Mouse (Mus musculus) C2C12 (cell line): ENCODE data around the gene Dcaf6. TPM values are rescaled to one million over a fixed set of nuclear protein-coding genes. Genes with fewer than 3 reads are reported as not detected.

Experiments
- H3K27me3 ChIP-seq: one replicate; pipeline ENCODE4 v1.6.1; 2011; ENCODE audit not compliant: control insufficient read depth, insufficient read depth, insufficient read length
- H3K36me3 ChIP-seq: one replicate; pipeline ENCODE4 v1.6.1; 2011; ENCODE audit not compliant: control insufficient read depth, insufficient read depth
- H3K4me3 ChIP-seq: one replicate; pipeline ENCODE4 v1.5.1; 2011; ENCODE audit warnings: mild to moderate bottlenecking, control low read depth; ENCODE audit not compliant: poor library complexity, insufficient read depth, severe bottlenecking
- H3K79me2 ChIP-seq: one replicate; pipeline ENCODE4 v1.6.1; 2011; ENCODE audit not compliant: control insufficient read depth, insufficient read depth
- H3K79me3 ChIP-seq: one replicate; pipeline ENCODE4 v1.6.1; 2011; ENCODE audit warnings: low read depth, control low read depth
- H3ac ChIP-seq: one replicate; pipeline ENCODE3; 2011; ENCODE audit warnings: low read depth; ENCODE audit not compliant: control insufficient read depth, insufficient read length
- CEBPB ChIP-seq: IDR thresholded peaks from one replicate; pipeline ENCODE4 v1.6.1; 2011; ENCODE audit warnings: low read depth, mild to moderate bottlenecking, control low read depth, moderate library complexity
- CTCF ChIP-seq: IDR thresholded peaks from one replicate; pipeline ENCODE4 v1.5.1; 2011; ENCODE audit not compliant: control insufficient read depth, insufficient read depth, insufficient read length
- FOSL1 ChIP-seq: IDR thresholded peaks from one replicate; pipeline ENCODE4 v1.8.0; 2011; ENCODE audit warnings: mild to moderate bottlenecking, low read length; ENCODE audit not compliant: poor library complexity, insufficient read depth, severe bottlenecking
- MAX ChIP-seq: IDR thresholded peaks from one replicate; pipeline ENCODE4 v1.6.1; 2011; ENCODE audit warnings: mild to moderate bottlenecking, control low read depth
- MYOD1 ChIP-seq: IDR thresholded peaks from one replicate; pipeline ENCODE4 v1.6.1; 2011; ENCODE audit warnings: low read depth; ENCODE audit not compliant: control insufficient read depth, insufficient read length
- MYOG ChIP-seq: IDR thresholded peaks from one replicate; pipeline ENCODE4 v1.6.1; 2011; ENCODE audit not compliant: control insufficient read depth, insufficient read length; ENCODE audit errors: extremely low read depth
- USF1 ChIP-seq: IDR thresholded peaks from one replicate; pipeline ENCODE4 v1.6.1; 2011; ENCODE audit warnings: low read depth, mild to moderate bottlenecking, control low read depth, moderate library complexity
- polyA plus RNA-seq: library from polyadenylated mRNA; unstranded; fragments of >200 nt; fragmentation: generic; extraction: Trizol; gene quantifications from one replicate; pipeline ENCODE4 v1.2.1, GENCODE M21; 2012; ENCODE audit warnings: missing spikeins

The Dcaf6 gene
- polyA plus RNA-seq, 1 experiment, result 7.1 TPM

DNA sequence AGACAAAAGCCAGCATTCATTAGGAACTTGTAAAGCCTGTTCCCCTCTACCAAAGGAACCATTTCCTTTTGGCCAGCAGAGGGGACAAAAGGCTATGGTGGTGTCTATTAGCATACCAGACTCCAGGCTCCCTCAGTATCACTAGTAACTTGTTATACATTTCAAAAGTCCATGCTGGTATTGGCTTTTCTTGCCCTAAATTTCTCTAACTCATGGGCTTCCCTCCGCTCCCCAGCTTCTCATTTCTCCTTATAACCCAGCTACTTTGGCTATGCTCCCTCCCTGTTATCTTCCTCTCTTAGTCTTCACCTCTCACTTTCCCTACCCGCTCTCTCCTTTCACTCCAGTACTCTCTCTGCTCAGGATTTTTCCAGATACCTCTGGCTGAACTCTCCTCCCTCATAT lies 63.9 kb downstream of the Dcaf6 start:
- no peak for TF ChIP-seq MYOD1
- TF ChIP-seq USF1, result no peak
- no peak for TF ChIP-seq MAX
- no peak for TF ChIP-seq FOSL1
- no peak for TF ChIP-seq CEBPB
- no peak for TF ChIP-seq CTCF
- TF ChIP-seq MYOG, result no peak
- H3ac ChIP-seq, result no peak overlapping the region

DNA sequence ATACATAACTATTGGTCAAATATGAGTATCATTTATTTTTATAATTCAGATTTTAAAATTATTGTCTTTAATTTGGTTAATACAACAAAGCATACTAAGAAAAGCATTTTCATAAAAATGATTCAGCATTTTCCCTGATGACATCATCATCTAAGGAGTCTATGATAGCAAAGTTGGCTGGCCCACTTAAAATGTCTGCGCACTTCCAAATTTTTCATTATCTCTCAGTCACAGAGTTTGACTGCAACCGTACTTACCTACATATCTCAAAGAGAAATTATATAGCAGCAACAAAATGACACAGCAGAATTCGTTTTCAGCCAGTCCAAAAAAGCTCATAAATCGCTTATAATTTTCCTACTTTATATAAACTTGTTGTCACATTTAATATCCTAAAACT lies 64.3 kb downstream of the Dcaf6 start:
- Histone ChIP-seq H3K36me3 (no peaks in the 10 kb centered on the region), H3K4me3 (no peak overlapping the region), H3ac (no peak overlapping the region), H3K79me2 (no peaks in the 10 kb centered on the region), H3K79me3 (no peaks in the 10 kb centered on the region), H3K27me3 (no peaks in the 10 kb centered on the region)
- no peak for TF ChIP-seq USF1
- no peak for TF ChIP-seq MYOD1
- no peak for TF ChIP-seq MAX
- TF ChIP-seq FOSL1, result no peak
- no peak for TF ChIP-seq CTCF
- TF ChIP-seq MYOG, result no peak
- TF ChIP-seq CEBPB, result no peak

More for the DNA sequence above, 63.9 kb downstream of the Dcaf6 start:
- H3K27me3 ChIP-seq, result no peaks in the 10 kb centered on the region
- H3K79me3 ChIP-seq, result no peaks in the 10 kb centered on the region
- H3K36me3 ChIP-seq, result no peaks in the 10 kb centered on the region
- no peak overlapping the region for H3K4me3 ChIP-seq
- H3K79me2 ChIP-seq, result no peaks in the 10 kb centered on the region

DNA sequence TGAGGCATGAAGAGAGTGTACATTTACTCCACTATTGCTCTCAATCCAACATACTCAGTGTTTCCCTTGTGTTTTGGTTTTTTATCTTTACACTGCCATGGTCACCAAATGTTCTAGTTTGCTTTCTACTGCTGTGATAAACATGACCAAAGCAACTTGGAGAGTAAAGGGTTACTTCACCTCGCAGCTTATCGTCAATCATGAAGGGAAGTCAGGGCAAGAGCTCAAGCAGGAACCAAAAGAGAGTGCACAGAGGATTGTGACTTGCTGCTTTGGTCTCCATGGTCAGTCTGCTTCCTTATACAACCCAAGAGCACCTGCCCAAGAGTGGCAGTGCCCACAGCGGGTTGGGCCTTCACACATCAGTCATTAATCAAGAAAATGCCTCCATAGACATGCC lies 65.4 kb downstream of the Dcaf6 start:
- Histone ChIP-seq H3K4me3 (no peak overlapping the region), H3ac (no peak overlapping the region), H3K36me3 (no peaks in the 10 kb centered on the region), H3K79me3 (no peaks in the 10 kb centered on the region), H3K27me3 (no peaks in the 10 kb centered on the region), H3K79me2 (no peaks in the 10 kb centered on the region)
- TF ChIP-seq MAX (no peak), MYOD1 (no peak), MYOG (no peak), USF1 (no peak), CEBPB (no peak), CTCF (no peak), FOSL1 (no peak)

DNA sequence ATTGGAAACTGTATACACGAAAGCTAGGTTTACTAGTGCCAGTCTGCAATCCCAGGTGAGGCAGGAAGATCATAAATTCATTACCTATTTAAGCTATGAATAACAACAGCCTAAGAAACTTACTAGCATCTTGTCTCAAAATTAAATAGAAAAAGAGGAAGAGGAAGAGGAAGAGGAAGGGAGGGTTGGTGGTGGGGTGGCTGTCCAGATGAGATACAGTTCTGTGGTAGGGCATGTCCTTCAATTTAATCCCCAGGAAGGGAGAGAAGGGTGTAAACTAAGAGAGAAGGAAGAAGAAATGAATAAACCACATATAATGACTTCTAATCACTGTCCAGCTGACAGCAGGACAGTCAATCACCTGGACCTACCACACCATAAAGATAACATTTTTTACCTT lies 67.2 kb downstream of the Dcaf6 start:
- no peaks in the 10 kb centered on the region for H3K27me3 ChIP-seq
- H3K79me3 ChIP-seq, result no peaks in the 10 kb centered on the region
- TF ChIP-seq FOSL1 (no peak), MAX (no peak), USF1 (no peak), CTCF (no peak), CEBPB (no peak), MYOD1 (no peak)
- no peak overlapping the region for H3ac ChIP-seq
- H3K4me3 ChIP-seq, result no peak overlapping the region
- H3K36me3 ChIP-seq, result peaks cover 4% of the 10 kb centered on the region
- no peaks in the 10 kb centered on the region for H3K79me2 ChIP-seq

DNA sequence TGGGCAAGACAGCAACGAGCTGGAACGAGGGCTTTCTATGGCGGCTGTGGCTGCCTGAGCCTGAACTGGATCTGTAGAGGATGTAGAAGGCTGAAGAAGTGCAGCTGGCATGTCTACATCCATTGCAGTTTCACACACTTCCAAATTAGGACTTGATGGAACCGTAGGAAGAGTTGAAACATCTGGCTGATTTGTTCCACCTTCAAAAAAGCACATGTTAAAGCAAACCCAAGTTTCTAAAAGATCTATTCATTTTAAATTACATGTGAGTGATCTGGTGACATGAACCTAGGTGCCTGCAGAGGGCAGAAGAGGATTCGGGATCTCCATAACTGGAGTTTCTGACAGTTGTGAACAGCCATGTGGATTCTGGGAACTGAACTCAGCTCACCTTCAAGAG lies 71.6 kb downstream of the Dcaf6 start:
- Histone ChIP-seq H3ac (no peak overlapping the region), H3K79me3 (no peaks in the 10 kb centered on the region), H3K27me3 (no peaks in the 10 kb centered on the region), H3K4me3 (no peak overlapping the region), H3K36me3 (peaks cover 4% of the 10 kb centered on the region), H3K79me2 (no peaks in the 10 kb centered on the region)
- TF ChIP-seq MYOD1, result no peak
- no peak for TF ChIP-seq CEBPB
- no peak for TF ChIP-seq MYOG
- no peak for TF ChIP-seq FOSL1
- TF ChIP-seq CTCF, result no peak
- no peak for TF ChIP-seq USF1
- no peak for TF ChIP-seq MAX

DNA sequence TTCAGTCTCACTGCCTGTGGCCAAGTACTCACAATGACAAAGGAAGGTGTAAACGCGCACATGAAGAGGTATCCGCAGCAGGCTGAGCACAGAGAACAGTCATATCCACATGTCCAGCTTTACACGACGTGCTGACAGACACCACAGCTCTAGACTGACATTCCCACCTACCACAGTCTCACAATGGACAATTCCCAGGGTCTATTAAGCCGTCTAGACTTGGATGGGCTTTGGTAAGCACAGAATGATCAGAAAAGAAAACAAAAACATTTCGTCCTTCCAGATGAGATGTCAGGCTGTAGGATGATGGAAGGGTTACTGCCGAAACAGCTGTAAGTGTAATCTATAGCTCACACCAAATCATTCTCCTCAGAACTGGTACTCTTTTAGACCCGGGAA lies 73.8 kb downstream of the Dcaf6 start:
- H3ac ChIP-seq, result no peak overlapping the region
- H3K36me3 ChIP-seq, result peaks cover 4% of the 10 kb centered on the region
- TF ChIP-seq USF1 (no peak), MYOG (no peak), CEBPB (no peak), FOSL1 (no peak), CTCF (no peak), MAX (no peak), MYOD1 (no peak)
- H3K4me3 ChIP-seq, result no peak overlapping the region
- H3K79me2 ChIP-seq, result no peaks in the 10 kb centered on the region
- no peaks in the 10 kb centered on the region for H3K79me3 ChIP-seq
- no peaks in the 10 kb centered on the region for H3K27me3 ChIP-seq
